Mouse (Mus musculus): ENCODE results near the gene Etl4.
"Not testable (repeated sequence)": the region's sequence is repeated elsewhere in the genome, so short reads cannot be mapped to it uniquely, and the experiment has no call there.

The Etl4 gene

GRCm38 (mm10) chr2:20167073-20167472, 257.5 kb downstream of the Etl4 start:
- peak; percentile 14 for DNase-seq (ENCODE audit: extremely low read depth, low read depth, low spot score)

- peak; percentile 3 for DNase-seq (ENCODE audit: extremely low read depth, low read depth, low spot score)
Observed at GRCm38 (mm10) chr2:20167566-20167965, 258.0 kb downstream of the Etl4 start.

- no peak for DNase-seq (ENCODE audit: extremely low read depth, low read depth, low spot score)
Observed at GRCm38 (mm10) chr2:20168156-20168555, 258.6 kb downstream of the Etl4 start.

- not testable (repeated sequence) for DNase-seq (ENCODE audit: extremely low read depth, low read depth, low spot score)
Observed at GRCm38 (mm10) chr2:20176456-20177184, 267.0 kb downstream of the Etl4 start.

- not testable (repeated sequence) for DNase-seq (ENCODE audit: extremely low read depth, low read depth, low spot score)
Observed at GRCm38 (mm10) chr2:20177236-20177635, 267.7 kb downstream of the Etl4 start.

- not testable (repeated sequence) for DNase-seq (ENCODE audit: extremely low read depth, low read depth, low spot score)
Observed at GRCm38 (mm10) chr2:20180561-20180960, 271.0 kb downstream of the Etl4 start.

GRCm38 (mm10) chr2:20187223-20187622, 277.6 kb downstream of the Etl4 start:
- not testable (repeated sequence) for DNase-seq (ENCODE audit: extremely low read depth, low read depth, low spot score)

GRCm38 (mm10) chr2:20203011-20203410, 293.4 kb downstream of the Etl4 start:
- DNase-seq (ENCODE audit: extremely low read depth, low read depth, low spot score): no peak

- DNase-seq (ENCODE audit: extremely low read depth, low read depth, low spot score): no peak
Observed at GRCm38 (mm10) chr2:20206647-20207046, 297.1 kb downstream of the Etl4 start.

GRCm38 (mm10) chr2:20208683-20209194, 299.2 kb downstream of the Etl4 start:
- no peak for DNase-seq (ENCODE audit: extremely low read depth, low read depth, low spot score)

GRCm38 (mm10) chr2:20209359-20209758, 299.8 kb downstream of the Etl4 start:
- no peak for DNase-seq (ENCODE audit: extremely low read depth, low read depth, low spot score)

GRCm38 (mm10) chr2:20216275-20216674, 306.7 kb downstream of the Etl4 start:
- no peak for DNase-seq (ENCODE audit: extremely low read depth, low read depth, low spot score)

GRCm38 (mm10) chr2:20216686-20217437, 307.3 kb downstream of the Etl4 start:
- no peak for DNase-seq (ENCODE audit: extremely low read depth, low read depth, low spot score)

- DNase-seq (ENCODE audit: extremely low read depth, low read depth, low spot score): no peak
Observed at GRCm38 (mm10) chr2:20231371-20231770, 321.8 kb downstream of the Etl4 start.

GRCm38 (mm10) chr2:20248043-20248664, 338.6 kb downstream of the Etl4 start:
- no peak for DNase-seq (ENCODE audit: extremely low read depth, low read depth, low spot score)

GRCm38 (mm10) chr2:20249403-20249802, 339.8 kb downstream of the Etl4 start:
- no peak for DNase-seq (ENCODE audit: extremely low read depth, low read depth, low spot score)

GRCm38 (mm10) chr2:20276124-20276523, 366.5 kb downstream of the Etl4 start:
- DNase-seq (ENCODE audit: extremely low read depth, low read depth, low spot score): no peak

- no peak for DNase-seq (ENCODE audit: extremely low read depth, low read depth, low spot score)
Observed at GRCm38 (mm10) chr2:20281903-20282302, 372.3 kb downstream of the Etl4 start.

- no peak for DNase-seq (ENCODE audit: extremely low read depth, low read depth, low spot score)
Observed at GRCm38 (mm10) chr2:20284425-20284824, 374.8 kb downstream of the Etl4 start.

GRCm38 (mm10) chr2:20290982-20291740, 381.6 kb downstream of the Etl4 start:
- DNase-seq (ENCODE audit: extremely low read depth, low read depth, low spot score): no peak

- DNase-seq (ENCODE audit: extremely low read depth, low read depth, low spot score): no peak
Observed at GRCm38 (mm10) chr2:20291741-20292110, 382.1 kb downstream of the Etl4 start.

Data from fat pad, adult 2 months (tissue).